Mouse (Mus musculus) liver, embryonic 14.5 days (tissue): ENCODE measurements around the gene Acox1.

Experiments used
- CTCF ChIP-seq: IDR thresholded peaks from 2 replicates; pipeline ENCODE4 v1.5.1; 2016; ENCODE audit warnings: antibody characterized with exemption, low read depth, control low read depth
- EP300 ChIP-seq: IDR thresholded peaks from 2 replicates; pipeline ENCODE4 v1.6.1; 2016; ENCODE audit warnings: antibody characterized with exemption, low read depth

- no peak for TF ChIP-seq CTCF
- TF ChIP-seq EP300, result no peak
Observed at GRCm38 (mm10) chr11:116131349-116132170, 67.3 kb downstream of the Acox1 start.
